Mouse (Mus musculus) cerebellum, adult 2 months (tissue): ENCODE measurements around the gene Wdr91.

ENCODE experiments used
- CTCF ChIP-seq: fragments of 200-500 bp; IDR thresholded peaks from 2 replicates; pipeline ENCODE4 v1.5.1; 2011; ENCODE audit warnings: low read depth, mild to moderate bottlenecking, control low read depth, low read length, moderate library complexity, borderline replicate concordance; ENCODE audit not compliant: insufficient read depth
- POLR2A ChIP-seq: fragments of 200-500 bp; IDR thresholded peaks from 2 replicates; pipeline ENCODE4 v1.6.1; 2011; ENCODE audit warnings: low read length, control low read depth, borderline replicate concordance; ENCODE audit not compliant: insufficient read depth

GRCm38 (mm10) chr6:34927594-34927993 is 16.9 kb upstream of the Wdr91 start:
- TF ChIP-seq CTCF: no peak
- no peak for TF ChIP-seq POLR2A
